Mouse (Mus musculus) CH12.LX (cell line): ENCODE measurements at regions not wholly inside any gene's neighbourhood (a gene's known extent, or its start where the extent isn't known, plus 50 kb on each side); places are given as distances from the start of the nearest gene placed in this dataset.

Source experiments
- DNase-seq: peaks from one replicate; pipeline ENCODE4 v3.0.0-alpha.2; 2013; ENCODE audit errors: extremely low read depth
- H3K27ac ChIP-seq: 2 replicates; pipeline ENCODE4 v1.5.1; 2012; ENCODE audit warnings: low read depth, mild to moderate bottlenecking, control low read depth, moderate library complexity; ENCODE audit not compliant: insufficient read depth
- H3K27me3 ChIP-seq: replicated peaks from 2 replicates; pipeline ENCODE3; 2012; ENCODE audit warnings: inconsistent platforms
- H3K36me3 ChIP-seq, 2 experiments: replicated peaks in 1 of 2; 2 replicates each; pipeline versions ENCODE3 to v1.6.1; 2012; ENCODE audit warnings: inconsistent platforms in 1 of 2, low read length in 1 of 2, mild to moderate bottlenecking in 1 of 2, mixed read lengths in 1 of 2, moderate library complexity in 1 of 2; ENCODE audit not compliant: control insufficient read depth in 1 of 2, insufficient read depth in 1 of 2
- H3K4me1 ChIP-seq, 2 experiments: 2 replicates each; pipeline ENCODE4 v1.6.1; 2012; ENCODE audit warnings: inconsistent platforms in 1 of 2, moderate library complexity in 1 of 2; ENCODE audit not compliant: insufficient read depth in 2 of 2, control insufficient read depth in 1 of 2
- H3K4me2 ChIP-seq: 2 replicates; pipeline ENCODE4 v1.6.1; 2012; ENCODE audit warnings: low read depth, mild to moderate bottlenecking, control low read depth; ENCODE audit not compliant: poor library complexity, insufficient read depth, severe bottlenecking
- H3K4me3 ChIP-seq, 3 experiments: fragments of 150-350 bp in 1 of 3; sonication (generic) in 1 of 3; replicated peaks in 1 of 3; 2 replicates each; pipeline versions ENCODE3 to v1.5.1; 2011 to 2012; ENCODE audit warnings: low read depth in 2 of 3, low read length in 2 of 3, mild to moderate bottlenecking in 2 of 3, moderate library complexity in 2 of 3, control low read depth in 1 of 3, improper control_type of control experiment in 1 of 3, inconsistent platforms in 1 of 3, mixed read lengths in 1 of 3; ENCODE audit not compliant: poor library complexity in 1 of 3
- H3K79me2 ChIP-seq: replicated peaks from 2 replicates; pipeline ENCODE4 v1.6.1; 2012; ENCODE audit warnings: mild to moderate bottlenecking, moderate library complexity; ENCODE audit not compliant: control insufficient read depth, poor library complexity, insufficient read depth, severe bottlenecking; ENCODE audit errors: extremely low read depth
- H3K9ac ChIP-seq: 2 replicates; pipeline ENCODE4 v1.6.1; 2012; ENCODE audit warnings: low read depth, mild to moderate bottlenecking, control low read depth, moderate library complexity; ENCODE audit not compliant: insufficient read depth
- H3K9me3 ChIP-seq: replicated peaks from 2 replicates; pipeline ENCODE3; 2012; ENCODE audit warnings: low read length, inconsistent platforms, mixed read lengths
- CHD1 ChIP-seq: IDR thresholded peaks from 2 replicates; pipeline ENCODE4 v1.6.1; 2012; ENCODE audit warnings: low read depth, low read length, improper control_type of control experiment, inconsistent platforms
- CTCF ChIP-seq, 2 experiments: IDR thresholded peaks in 1 of 2; conservative IDR thresholded peaks in 1 of 2; 2 replicates each; pipeline ENCODE4 v1.5.1; 2011 to 2012; ENCODE audit warnings: low read depth in 2 of 2, low read length in 2 of 2, improper control_type of control experiment in 1 of 2, inconsistent platforms in 1 of 2, mild to moderate bottlenecking in 1 of 2, moderate library complexity in 1 of 2
- E2F4 ChIP-seq: IDR thresholded peaks from 2 replicates; pipeline ENCODE4 v1.6.1; 2011; ENCODE audit warnings: low read depth, low read length, improper control_type of control experiment; ENCODE audit not compliant: insufficient replicate concordance
- ELF1 ChIP-seq: IDR thresholded peaks from 2 replicates; pipeline ENCODE4 v1.6.1; 2014; ENCODE audit warnings: low read depth, mild to moderate bottlenecking, inconsistent platforms, low read length, improper control_type of control experiment
- EP300 ChIP-seq: IDR thresholded peaks from 2 replicates; pipeline ENCODE4 v1.6.1; 2011; ENCODE audit warnings: low read length, improper control_type of control experiment
- ETS1 ChIP-seq: conservative IDR thresholded peaks from 2 replicates; pipeline ENCODE4 v1.6.1; 2012; ENCODE audit warnings: low read depth, mild to moderate bottlenecking, inconsistent platforms, low read length, improper control_type of control experiment, moderate library complexity
- GABPA ChIP-seq: IDR thresholded peaks from 2 replicates; pipeline ENCODE4 v1.6.1; 2012; ENCODE audit warnings: low read depth, low read length, improper control_type of control experiment, inconsistent platforms; ENCODE audit not compliant: insufficient replicate concordance
- HCFC1 ChIP-seq: IDR thresholded peaks from 2 replicates; pipeline ENCODE4 v1.6.1; 2012; ENCODE audit warnings: low read depth, mild to moderate bottlenecking, inconsistent platforms, low read length, improper control_type of control experiment
- JUN ChIP-seq: IDR thresholded peaks from 2 replicates; pipeline ENCODE4 v1.6.1; 2011; ENCODE audit warnings: low read depth, mild to moderate bottlenecking, low read length, improper control_type of control experiment, moderate library complexity; ENCODE audit not compliant: insufficient read depth
- KAT2A ChIP-seq: IDR thresholded peaks from 2 replicates; pipeline ENCODE4 v1.6.1; 2012; ENCODE audit warnings: low read length, improper control_type of control experiment, inconsistent platforms; ENCODE audit not compliant: insufficient replicate concordance
- MAFK ChIP-seq: IDR thresholded peaks from 2 replicates; pipeline ENCODE4 v1.6.1; 2011; ENCODE audit warnings: low read length, improper control_type of control experiment; ENCODE audit not compliant: insufficient replicate concordance
- MAX ChIP-seq: IDR thresholded peaks from 2 replicates; pipeline ENCODE4 v1.6.1; 2011; ENCODE audit warnings: low read length, improper control_type of control experiment
- MAZ ChIP-seq: IDR thresholded peaks from 2 replicates; pipeline ENCODE4 v1.6.1; 2012; ENCODE audit warnings: low read depth, mild to moderate bottlenecking, inconsistent platforms, low read length, improper control_type of control experiment, moderate library complexity
- MEF2A ChIP-seq: IDR thresholded peaks from 2 replicates; pipeline ENCODE4 v1.6.1; 2014; ENCODE audit warnings: low read depth, mild to moderate bottlenecking, inconsistent platforms, low read length, improper control_type of control experiment, borderline replicate concordance
- MYC ChIP-seq: IDR thresholded peaks from 2 replicates; pipeline ENCODE4 v1.6.1; 2011; ENCODE audit warnings: low read depth, mild to moderate bottlenecking, improper control_type of control experiment, low read length
- NELFE ChIP-seq: IDR thresholded peaks from 2 replicates; pipeline ENCODE4 v1.6.1; 2011; ENCODE audit warnings: low read depth, low read length, improper control_type of control experiment
- NRF1 ChIP-seq: IDR thresholded peaks from 2 replicates; pipeline ENCODE4 v1.6.1; 2014; ENCODE audit warnings: low read depth, mild to moderate bottlenecking, inconsistent platforms, low read length, improper control_type of control experiment, moderate library complexity
- PAX5 ChIP-seq: IDR thresholded peaks from 2 replicates; pipeline ENCODE4 v1.6.1; 2012; ENCODE audit warnings: low read length, inconsistent platforms, mixed read lengths
- POLR2AphosphoS2 ChIP-seq: IDR thresholded peaks from 2 replicates; pipeline ENCODE4 v1.6.1; 2011; ENCODE audit warnings: low read depth, low read length, improper control_type of control experiment
- SIN3A ChIP-seq: IDR thresholded peaks from 2 replicates; pipeline ENCODE4 v1.6.1; 2012; ENCODE audit warnings: low read length, improper control_type of control experiment, inconsistent platforms
- SMC3 ChIP-seq: IDR thresholded peaks from 2 replicates; pipeline ENCODE4 v1.6.1; 2011; ENCODE audit warnings: low read depth, low read length, improper control_type of control experiment
- TBP ChIP-seq: conservative IDR thresholded peaks from 2 replicates; pipeline ENCODE4 v1.6.1; 2011; ENCODE audit warnings: low read depth, low read length, improper control_type of control experiment
- TCF12 ChIP-seq: IDR thresholded peaks from 2 replicates; pipeline ENCODE4 v1.6.1; 2014; ENCODE audit warnings: low read depth, mild to moderate bottlenecking, inconsistent platforms, low read length, improper control_type of control experiment
- USF1 ChIP-seq: IDR thresholded peaks from 2 replicates; pipeline ENCODE4 v1.6.1; 2014; ENCODE audit warnings: low read depth, mild to moderate bottlenecking, inconsistent platforms, low read length, improper control_type of control experiment
- USF2 ChIP-seq: conservative IDR thresholded peaks from 2 replicates; pipeline ENCODE4 v1.6.1; 2011; ENCODE audit warnings: low read depth, low read length, improper control_type of control experiment
- ZC3H11A ChIP-seq: IDR thresholded peaks from 2 replicates; pipeline ENCODE4 v1.6.1; 2012; ENCODE audit warnings: low read depth, mild to moderate bottlenecking, inconsistent platforms, low read length, improper control_type of control experiment
- ZMIZ1 ChIP-seq: IDR thresholded peaks from 2 replicates; pipeline ENCODE4 v1.6.1; 2012; ENCODE audit warnings: low read depth, mild to moderate bottlenecking, inconsistent platforms, low read length, improper control_type of control experiment
- dilution Hi-C: fragments of 300-500 bp; cut with MboI; formaldehyde crosslinking; loops from 2 replicates; pipeline ENCODE4 v1.14.3; 2020; ENCODE audit warnings: low sequenced_read_pairs; ENCODE audit not compliant: extremely low pct_unique_long_range_greater_than_20kb, extremely low pct_ligation_motif_present
- in situ Hi-C: fragments of 300-500 bp; cut with MboI; formaldehyde crosslinking; loops from 3 replicates; pipeline ENCODE4 v1.14.3; 2019; ENCODE audit warnings: low sequenced_read_pairs, low pct_ligation_motif_present, low pct_unique_long_range_greater_than_20kb, mixed read lengths

- H3K79me2 ChIP-seq: no peaks in the 10 kb centered on the region
- no peak overlapping the region for H3K4me3 ChIP-seq
- H3K4me2 ChIP-seq: no peak overlapping the region
- peaks cover 93% of the 10 kb centered on the region for H3K27me3 ChIP-seq
- TF ChIP-seq KAT2A (no peak), NELFE (no peak), USF1 (no peak), SIN3A (no peak), NRF1 (no peak), MYC (no peak), MAFK (no peak), ZC3H11A (no peak), TCF12 (no peak), ELF1 (no peak), USF2 (no peak), MAZ (no peak), TBP (no peak), E2F4 (no peak), SMC3 (no peak), MEF2A (no peak), MAX (no peak), PAX5 (no peak)
- TF ChIP-seq, all 38 proteins: peak for 0
- dilution Hi-C loops (no loop called here), in situ Hi-C loops (no loop called here)
- no peak overlapping the region for H3K27ac ChIP-seq
- DNase-seq: no peak
- no peaks in the 10 kb centered on the region for H3K36me3 ChIP-seq
- no peaks in the 10 kb centered on the region for H3K9me3 ChIP-seq
- no peaks in the 10 kb centered on the region for H3K4me1 ChIP-seq
- H3K9ac ChIP-seq: no peak overlapping the region
Observed at GRCm38 (mm10) chr11:55772107-55772506, 164.1 kb upstream of the Glra1 start.

DNA sequence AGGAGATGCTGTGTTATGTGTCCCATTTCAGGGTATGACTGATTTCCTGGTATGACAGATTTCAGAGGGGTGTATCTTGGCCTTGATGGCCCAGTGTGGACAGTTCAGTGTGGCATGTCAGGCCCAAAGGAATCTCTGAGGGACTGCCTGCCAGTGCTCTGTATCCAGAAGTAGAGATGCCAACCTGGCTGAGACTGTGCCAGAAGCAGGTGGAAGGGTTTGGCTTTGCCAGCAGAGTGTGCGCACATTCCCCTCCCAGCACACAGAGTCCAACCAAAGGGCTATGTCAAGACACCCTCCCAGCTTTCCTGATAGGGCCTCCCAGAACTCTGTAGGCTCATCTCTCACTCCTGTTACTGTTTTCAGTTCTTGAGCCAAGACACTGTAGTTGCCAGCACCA is 156.8 kb upstream of the Glra1 start:
- Histone ChIP-seq H3K27ac (no peak overlapping the region), H3K4me3 (no peak overlapping the region), H3K36me3 (no peaks in the 10 kb centered on the region), H3K27me3 (peaks cover 93% of the 10 kb centered on the region), H3K9ac (no peak overlapping the region), H3K4me1 (no peaks in the 10 kb centered on the region), H3K4me2 (no peak overlapping the region), H3K79me2 (no peaks in the 10 kb centered on the region), H3K9me3 (no peaks in the 10 kb centered on the region)
- in situ Hi-C loops (no loop called here), dilution Hi-C loops (no loop called here)
- DNase-seq: no peak
- TF ChIP-seq JUN (no peak), POLR2AphosphoS2 (no peak), CTCF (conservative IDR thresholded peaks at IDR 0.05 in 1 of 2, IDR thresholded peaks at IDR 0.05 in 1 of 2; ENCODE audit: low read depth in 2 of 2, low read length in 2 of 2) (no peak), HCFC1 (no peak), USF2 (no peak), ZMIZ1 (no peak), MAFK (no peak), TCF12 (no peak), GABPA (no peak), ELF1 (no peak), CHD1 (no peak), USF1 (no peak), NELFE (no peak), ETS1 (no peak), EP300 (no peak)
